Mouse (Mus musculus): ENCODE results near the gene Sec14l2.

- TF ChIP-seq POLR2A (IDR thresholded peaks at IDR 0.05; ENCODE audit: control insufficient read depth, extremely low read depth, insufficient read depth, low read length, poor library complexity) = no peak
- TF ChIP-seq CTCF (IDR thresholded peaks at IDR 0.05; ENCODE audit: borderline replicate concordance, control insufficient read depth, extremely low read depth, insufficient read depth, low read length, poor library complexity) = no peak
These were observed 62.2 kb downstream of the Sec14l2 start for GRCm38 (mm10) chr11:4060866-4061575.

Data from thymus, adult 2 months (tissue).